8 mouse cellular contexts compared by ENCODE assay signal in genomic region chr7:140903212-140903611, GRCm38 (mm10). TPM values are rescaled to one million over a fixed set of nuclear protein-coding genes. Genes with fewer than 3 reads are reported as not detected.
A peak's percentile ranks its signal among the peaks of the same experiment; 100 is the strongest.
DNase-seq lines count a peak whose midpoint lies in the region; ATAC-seq and TF ChIP-seq lines count a peak whose summit lies in the region.

No protein-coding gene starts in this region.

- H3K9ac ChIP-seq in kidney, postnatal 0 days (ENCODE audit: low read depth, low read length): no peak overlapping the region
- no peak overlapping the region for H3K9ac ChIP-seq in liver, embryonic 13.5 days
- H3K9ac ChIP-seq in neural tube, embryonic 11.5 days (ENCODE audit: low read length): no peak overlapping the region
- H3K9ac ChIP-seq in stomach, embryonic 15.5 days: no peak overlapping the region

- no peak overlapping the region for H3K4me3 ChIP-seq in testis, adult 2 months (ENCODE audit: control insufficient read depth, low read depth, low read length)
- no peak overlapping the region for H3K4me3 ChIP-seq in kidney, postnatal 0 days (replicated peaks; ENCODE audit: low read depth, low read length)
- no peak overlapping the region for H3K4me3 ChIP-seq in liver, embryonic 13.5 days (replicated peaks)
- no peak overlapping the region for H3K4me3 ChIP-seq in neural tube, embryonic 11.5 days (ENCODE audit: low read depth, low read length)
- no peak overlapping the region for H3K4me3 ChIP-seq in stomach, embryonic 15.5 days (replicated peaks)

- no peaks in the 10 kb centered on the region for H3K27me3 ChIP-seq in testis, adult 2 months (ENCODE audit: control insufficient read depth, insufficient read depth, low read length)
- no peaks in the 10 kb centered on the region for H3K27me3 ChIP-seq in kidney, postnatal 0 days (ENCODE audit: insufficient read depth, low read length)
- H3K27me3 ChIP-seq in liver, embryonic 13.5 days: no peaks in the 10 kb centered on the region
- H3K27me3 ChIP-seq in neural tube, embryonic 11.5 days (ENCODE audit: control insufficient read depth, insufficient read depth, low read length): no peaks in the 10 kb centered on the region
- no peaks in the 10 kb centered on the region for H3K27me3 ChIP-seq in stomach, embryonic 15.5 days (replicated peaks)

- no peaks in the 10 kb centered on the region for H3K9me3 ChIP-seq in kidney, postnatal 0 days (replicated peaks; ENCODE audit: low read length)
- no peaks in the 10 kb centered on the region for H3K9me3 ChIP-seq in liver, embryonic 13.5 days (replicated peaks)
- no peaks in the 10 kb centered on the region for H3K9me3 ChIP-seq in neural tube, embryonic 11.5 days (ENCODE audit: control insufficient read depth, low read length)
- H3K9me3 ChIP-seq in stomach, embryonic 15.5 days: no peaks in the 10 kb centered on the region

- peak; percentile 60 for ATAC-seq in kidney, postnatal 0 days (replicated peaks; ENCODE audit: low FRiP score, low read depth)
- ATAC-seq in liver, embryonic 13.5 days (ENCODE audit: low read depth): peak; percentile 37
- ATAC-seq in neural tube, embryonic 11.5 days (ENCODE audit: insufficient read depth, low FRiP score, low TSS enrichment): no peak
- ATAC-seq in stomach, embryonic 15.5 days (ENCODE audit: insufficient read depth, low FRiP score, low read depth): 0 out of 2 replicates have a peak, but pooled peaks have one; percentile 6

- no peak for DNase-seq in testis, postnatal 14 days (ENCODE audit: low spot score)
- peak; percentile 89 for DNase-seq in embryo, embryonic 10.5 days (ENCODE audit: low spot score)
- peak; percentile 70 to 92 for DNase-seq in heart, adult 18-20 months
- DNase-seq in kidney, postnatal 0 days (ENCODE audit: low spot score): peak; percentile 82
- DNase-seq in liver, embryonic 13.5 days: peak; percentile 55
- peak; percentile 82 for DNase-seq in neural tube, embryonic 11.5 days (ENCODE audit: low spot score)

- peak; percentile 89 for TF ChIP-seq CTCF in testis, adult 2 months (IDR thresholded peaks at IDR 0.05; ENCODE audit: control insufficient read depth, insufficient read depth, insufficient replicate concordance, low read depth, low read length)
- TF ChIP-seq CTCF in kidney, postnatal 0 days (IDR thresholded peaks at IDR 0.05; ENCODE audit: low read depth): peak; percentile 94

- WGBS in kidney, postnatal 0 days: 22% methylated on average over 13 of the region's 13 CpGs
- 28% methylated on average over 13 of the region's 13 CpGs for WGBS in liver, embryonic 13.5 days (ENCODE audit: insufficient replicate concordance)
- 26% methylated on average over 13 of the region's 13 CpGs for WGBS in neural tube, embryonic 11.5 days
- 26% methylated on average over 13 of the region's 13 CpGs for WGBS in stomach, embryonic 15.5 days

- no peaks in the 10 kb centered on the region for H3K4me1 ChIP-seq in testis, adult 2 months (ENCODE audit: control insufficient read depth, insufficient read depth, low read length)
- H3K4me1 ChIP-seq in kidney, postnatal 0 days (replicated peaks; ENCODE audit: insufficient read depth, low read length): no peaks in the 10 kb centered on the region; the same call in 1 of the 2 replicates
- peaks cover 4% of the 10 kb centered on the region for H3K4me1 ChIP-seq in liver, embryonic 13.5 days (replicated peaks)
- H3K4me1 ChIP-seq in neural tube, embryonic 11.5 days (ENCODE audit: control insufficient read depth, insufficient read depth, low read length): no peaks in the 10 kb centered on the region
- no peaks in the 10 kb centered on the region for H3K4me1 ChIP-seq in stomach, embryonic 15.5 days

- H3K4me2 ChIP-seq in kidney, postnatal 0 days (ENCODE audit: low read length): no peak overlapping the region
- H3K4me2 ChIP-seq in liver, embryonic 13.5 days: no peak overlapping the region
- no peak overlapping the region for H3K4me2 ChIP-seq in neural tube, embryonic 11.5 days (ENCODE audit: low read depth)
- no peak overlapping the region for H3K4me2 ChIP-seq in stomach, embryonic 15.5 days

- H3K36me3 ChIP-seq in testis, adult 2 months (ENCODE audit: control insufficient read depth, insufficient read depth, low read length): no peaks in the 10 kb centered on the region
- 0 out of 2 replicates have a peak, but pooled peaks cover 7% of the 10 kb centered on the region for H3K36me3 ChIP-seq in kidney, postnatal 0 days (ENCODE audit: insufficient read depth, low read length)
- H3K36me3 ChIP-seq in liver, embryonic 13.5 days: peaks cover 10% of the 10 kb centered on the region
- H3K36me3 ChIP-seq in neural tube, embryonic 11.5 days (ENCODE audit: control insufficient read depth, insufficient read depth, low read length): no peaks in the 10 kb centered on the region
- 0 out of 2 replicates have a peak, but pooled peaks cover 4% of the 10 kb centered on the region for H3K36me3 ChIP-seq in stomach, embryonic 15.5 days

- no peak for TF ChIP-seq POLR2A in testis, adult 2 months (IDR thresholded peaks at IDR 0.05; ENCODE audit: control insufficient read depth, low read depth, low read length)

- no peak overlapping the region for H3K27ac ChIP-seq in testis, adult 2 months (ENCODE audit: control insufficient read depth, insufficient read depth, low read depth, low read length)
- no peak overlapping the region for H3K27ac ChIP-seq in kidney, postnatal 0 days
- no peak overlapping the region for H3K27ac ChIP-seq in liver, embryonic 13.5 days
- no peak overlapping the region for H3K27ac ChIP-seq in neural tube, embryonic 11.5 days (ENCODE audit: low read depth, low read length)
- H3K27ac ChIP-seq in stomach, embryonic 15.5 days: no peak overlapping the region

RNA-seq across cellular contexts. Expression of gene Cox8b, which starts 3.0 kb away (rescaled TPM):
- not detected in 2 replicates for polyA plus RNA-seq in testis, adult 2 months (2012; rRNA removed)
- 1,000 to 10,000 TPM; 3,201 to 3,214 TPM for total RNA-seq in heart, adult 18-20 months (2021)
- 0.39 and 0.47 TPM in 2 replicates for polyA plus RNA-seq in kidney, postnatal 0 days (2015; fragmentation: Nextera tagmentation; extraction: Ambion mirVana)
- 0.33 and 1.3 TPM in 2 replicates for polyA plus RNA-seq in liver, embryonic 13.5 days (2015; fragmentation: Nextera tagmentation; extraction: Ambion mirVana)
- 0.81 and 4.2 TPM in 2 replicates for polyA plus RNA-seq in neural tube, embryonic 11.5 days (2014; fragmentation: Nextera tagmentation; extraction: Ambion mirVana)
- polyA plus RNA-seq in stomach, embryonic 15.5 days (2015; fragmentation: Nextera tagmentation; extraction: Ambion mirVana): 0.76 and 2.6 TPM in 2 replicates

RNA-seq across cellular contexts. Expression of gene Nlrp6, which starts 17.5 kb away (rescaled TPM):
- polyA plus RNA-seq in testis, adult 2 months (2012; rRNA removed): 0.08 and 0.23 TPM in 2 replicates
- total RNA-seq in heart, adult 18-20 months (2021): not detected
- 2.1 and 2.6 TPM in 2 replicates for polyA plus RNA-seq in kidney, postnatal 0 days (2015; fragmentation: Nextera tagmentation; extraction: Ambion mirVana)
- polyA plus RNA-seq in liver, embryonic 13.5 days (2015; fragmentation: Nextera tagmentation; extraction: Ambion mirVana): 1.6 and 2.4 TPM in 2 replicates
- 0.15 and 0.20 TPM in 2 replicates for polyA plus RNA-seq in neural tube, embryonic 11.5 days (2014; fragmentation: Nextera tagmentation; extraction: Ambion mirVana)
- 9.9 and 13.8 TPM in 2 replicates for polyA plus RNA-seq in stomach, embryonic 15.5 days (2015; fragmentation: Nextera tagmentation; extraction: Ambion mirVana)

RNA-seq across cellular contexts. Expression of gene Sirt3, which starts 21.1 kb away (rescaled TPM):
- 78.9 and 86.0 TPM in 2 replicates for polyA plus RNA-seq in testis, adult 2 months (2012; rRNA removed)
- 10 to 100 TPM; 61.9 to 69.3 TPM for total RNA-seq in heart, adult 18-20 months (2021)
- polyA plus RNA-seq in kidney, postnatal 0 days (2015; fragmentation: Nextera tagmentation; extraction: Ambion mirVana): 47.2 and 48.6 TPM in 2 replicates
- polyA plus RNA-seq in liver, embryonic 13.5 days (2015; fragmentation: Nextera tagmentation; extraction: Ambion mirVana): 16.6 and 16.8 TPM in 2 replicates
- 22.4 and 26.0 TPM in 2 replicates for polyA plus RNA-seq in neural tube, embryonic 11.5 days (2014; fragmentation: Nextera tagmentation; extraction: Ambion mirVana)
- 25.7 and 28.7 TPM in 2 replicates for polyA plus RNA-seq in stomach, embryonic 15.5 days (2015; fragmentation: Nextera tagmentation; extraction: Ambion mirVana)

RNA-seq across cellular contexts. Expression of gene Psmd13, which starts 21.4 kb away (rescaled TPM):
- polyA plus RNA-seq in testis, adult 2 months (2012; rRNA removed): 74.8 and 77.4 TPM in 2 replicates
- total RNA-seq in heart, adult 18-20 months (2021): 10 to 100 TPM; 76.5 to 84.0 TPM
- polyA plus RNA-seq in kidney, postnatal 0 days (2015; fragmentation: Nextera tagmentation; extraction: Ambion mirVana): 198 and 219 TPM in 2 replicates
- 187 and 202 TPM in 2 replicates for polyA plus RNA-seq in liver, embryonic 13.5 days (2015; fragmentation: Nextera tagmentation; extraction: Ambion mirVana)
- 158 and 199 TPM in 2 replicates for polyA plus RNA-seq in neural tube, embryonic 11.5 days (2014; fragmentation: Nextera tagmentation; extraction: Ambion mirVana)
- polyA plus RNA-seq in stomach, embryonic 15.5 days (2015; fragmentation: Nextera tagmentation; extraction: Ambion mirVana): 214 and 219 TPM in 2 replicates

RNA-seq across cellular contexts. Expression of gene Pgghg, which starts 38.0 kb away (rescaled TPM):
- polyA plus RNA-seq in testis, adult 2 months (2012; rRNA removed): 2.0 and 2.4 TPM in 2 replicates
- total RNA-seq in heart, adult 18-20 months (2021): 1 to 10 TPM; 3.5 to 4.3 TPM
- polyA plus RNA-seq in kidney, postnatal 0 days (2015; fragmentation: Nextera tagmentation; extraction: Ambion mirVana): 20.3 and 20.7 TPM in 2 replicates
- polyA plus RNA-seq in liver, embryonic 13.5 days (2015; fragmentation: Nextera tagmentation; extraction: Ambion mirVana): 5.0 and 5.9 TPM in 2 replicates
- 13.3 and 15.8 TPM in 2 replicates for polyA plus RNA-seq in neural tube, embryonic 11.5 days (2014; fragmentation: Nextera tagmentation; extraction: Ambion mirVana)
- polyA plus RNA-seq in stomach, embryonic 15.5 days (2015; fragmentation: Nextera tagmentation; extraction: Ambion mirVana): 21.2 and 23.5 TPM in 2 replicates
